Mouse (Mus musculus) kidney, embryonic 16.5 days (tissue): ENCODE data around the gene Zyx. TPM values are rescaled to one million over a fixed set of nuclear protein-coding genes. Genes with fewer than 3 reads are reported as not detected.
A peak's percentile ranks its signal among the peaks of the same experiment; 100 is the strongest.

Experiments
- ATAC-seq: fragments of 200-750 bp; cut with Nextera tagmentation; 2 replicates; pipeline ENCODE4 v1.8.0; 2017; ENCODE audit warnings: moderate TSS enrichment; ENCODE audit not compliant: low FRiP score, low TSS enrichment
- H3K27ac ChIP-seq: fragments of 300-500 bp; sonication (generic); 2 replicates; pipeline ENCODE4 v1.5.1; 2014; ENCODE audit warnings: low read length
- H3K27me3 ChIP-seq: fragments of 300-500 bp; sonication (generic); 2 replicates; pipeline ENCODE4 v1.6.1; 2014; ENCODE audit warnings: low read length, control low read depth, mixed read lengths; ENCODE audit not compliant: insufficient read depth
- H3K36me3 ChIP-seq: fragments of 300-500 bp; sonication (generic); 2 replicates; pipeline ENCODE4 v1.6.1; 2014; ENCODE audit warnings: low read length, control low read depth, mixed read lengths; ENCODE audit not compliant: insufficient read depth
- H3K4me1 ChIP-seq: fragments of 300-500 bp; sonication (generic); 2 replicates; pipeline ENCODE4 v1.6.1; 2014; ENCODE audit warnings: low read length, control low read depth, mixed read lengths; ENCODE audit not compliant: insufficient read depth
- H3K4me2 ChIP-seq: fragments of 300-500 bp; sonication (generic); replicated peaks from 2 replicates; pipeline ENCODE4 v1.6.1; 2014; ENCODE audit warnings: low read depth, low read length
- H3K4me3 ChIP-seq: fragments of 300-500 bp; sonication (generic); 2 replicates; pipeline ENCODE4 v1.5.1; 2014; ENCODE audit warnings: mild to moderate bottlenecking, low read length
- H3K9ac ChIP-seq: fragments of 300-500 bp; sonication (generic); replicated peaks from 2 replicates; pipeline ENCODE4 v1.6.1; 2014; ENCODE audit warnings: low read length
- H3K9me3 ChIP-seq: fragments of 300-500 bp; sonication (generic); 2 replicates; pipeline ENCODE4 v1.6.1; 2016; ENCODE audit warnings: low read length, control low read depth
- WGBS: fragments of 180-500 bp; shearing (Covaris S2); extraction: QIAGEN DNeasy Blood & Tissue Kit; methylation state at CpG from one replicate; pipeline ENCODE4 v1.1.7; 2014; 5-methylcytosine and 5-hydroxymethylcytosine counted together
- polyA plus RNA-seq: library from polyadenylated mRNA; unstranded; fragments of >200 nt; fragmentation: Nextera tagmentation; extraction: Ambion mirVana; gene quantifications from 2 replicates; pipeline ENCODE4 v1.2.1, GENCODE M21; 2015

The Zyx gene
- polyA plus RNA-seq, 1 experiment from 2014 or later, result 115 TPM

- H3K36me3 ChIP-seq, result peaks cover 21% of the 10 kb centered on the region
- H3K27ac ChIP-seq, result no peak overlapping the region
- no peaks in the 10 kb centered on the region for H3K27me3 ChIP-seq
- H3K4me1 ChIP-seq, result no peaks in the 10 kb centered on the region
- no peak overlapping the region for H3K9ac ChIP-seq
- no peaks in the 10 kb centered on the region for H3K9me3 ChIP-seq
- no peak overlapping the region for H3K4me2 ChIP-seq
- WGBS, result 85% methylated on average over 4 of the region's 4 CpGs
- ATAC-seq, result no peak
- H3K4me3 ChIP-seq, result no peak overlapping the region
Measured at GRCm38 (mm10) chr6:42364066-42364465, 14.6 kb downstream of the Zyx start.

GRCm38 (mm10) chr6:42364607-42365006, 15.2 kb downstream of the Zyx start:
- no peak for ATAC-seq
- Histone ChIP-seq H3K27ac (no peak overlapping the region), H3K4me1 (no peaks in the 10 kb centered on the region), H3K27me3 (no peaks in the 10 kb centered on the region), H3K4me3 (no peak overlapping the region), H3K9me3 (no peaks in the 10 kb centered on the region), H3K9ac (no peak overlapping the region), H3K4me2 (no peak overlapping the region), H3K36me3 (peaks cover 18% of the 10 kb centered on the region; the same call in 1 of the 2 replicates)
- 81% methylated on average over 15 of the region's 15 CpGs for WGBS

DNA sequence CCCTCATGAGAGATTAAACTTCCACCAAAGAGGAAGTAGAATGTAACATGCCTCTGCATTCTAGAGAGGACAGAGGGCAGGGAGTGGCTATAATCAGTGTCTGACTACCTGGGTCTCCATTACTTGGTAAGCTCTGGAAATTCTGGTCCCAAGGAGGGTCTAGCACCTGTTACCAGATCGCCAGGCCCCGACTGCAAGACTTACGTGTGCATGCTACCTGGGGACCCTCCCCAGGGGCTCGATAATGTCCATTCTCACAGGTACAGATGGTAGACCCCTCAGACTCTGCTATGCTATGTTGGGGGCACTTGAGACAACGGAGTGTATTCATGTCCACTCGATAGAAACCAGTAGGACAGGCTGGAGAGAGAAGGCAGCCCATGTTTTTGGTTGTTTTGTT, 15.8 kb downstream of the Zyx start:
- Histone ChIP-seq H3K4me1 (no peaks in the 10 kb centered on the region), H3K4me3 (no peak overlapping the region), H3K9ac (no peak overlapping the region), H3K27me3 (no peaks in the 10 kb centered on the region), H3K27ac (no peak overlapping the region), H3K36me3 (peaks cover 12% of the 10 kb centered on the region; the same call in 1 of the 2 replicates), H3K4me2 (no peak overlapping the region), H3K9me3 (no peaks in the 10 kb centered on the region)
- ATAC-seq, result no peak
- WGBS, result 85% methylated on average over 6 of the region's 6 CpGs

GRCm38 (mm10) chr6:42369870-42370269, 20.4 kb downstream of the Zyx start:
- H3K9ac ChIP-seq, result no peak overlapping the region
- no peak overlapping the region for H3K4me2 ChIP-seq
- no peak overlapping the region for H3K4me3 ChIP-seq
- no peak for ATAC-seq
- no peaks in the 10 kb centered on the region for H3K9me3 ChIP-seq
- no peak overlapping the region for H3K27ac ChIP-seq
- peaks cover 17% of the 10 kb centered on the region for H3K4me1 ChIP-seq
- WGBS, result 21% methylated on average over 3 of the region's 3 CpGs
- H3K27me3 ChIP-seq, result no peaks in the 10 kb centered on the region
- H3K36me3 ChIP-seq, result no peaks in the 10 kb centered on the region

DNA sequence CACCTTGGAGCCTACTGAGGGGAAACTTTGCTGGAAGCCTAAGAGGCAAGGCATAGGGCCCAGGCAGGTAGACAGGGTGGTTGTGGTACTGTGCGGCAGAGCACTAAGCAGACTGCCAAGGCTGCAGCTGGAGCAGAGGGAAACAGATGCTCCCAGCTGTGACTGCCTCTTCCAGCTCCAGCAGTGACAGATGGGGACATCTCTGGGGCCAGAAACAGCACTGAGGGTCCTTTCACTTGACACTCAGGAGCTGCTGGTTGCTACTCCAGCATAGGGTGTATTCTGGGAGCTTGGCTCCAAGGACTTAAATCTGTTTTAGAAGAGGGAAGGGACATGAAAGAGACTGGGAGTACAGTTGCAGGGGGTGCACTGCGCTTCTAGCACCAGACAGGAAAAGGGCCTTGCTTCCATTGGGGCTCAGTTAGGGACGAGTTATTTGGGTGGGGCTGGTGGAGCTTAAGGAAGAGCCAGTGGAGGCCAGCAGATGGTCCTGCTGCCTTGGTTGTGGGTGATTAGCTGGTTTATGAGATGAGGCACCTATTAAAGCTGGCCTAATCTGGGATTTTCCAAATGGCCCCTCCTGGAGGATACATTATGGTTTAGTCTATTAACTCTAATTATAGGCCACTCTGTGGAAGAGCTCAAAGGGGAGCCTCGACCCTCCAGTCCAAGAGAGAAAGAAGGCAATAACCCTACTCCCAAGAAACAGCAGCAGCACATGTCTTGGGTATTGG, 21.4 kb downstream of the Zyx start:
- ATAC-seq, result no peak
- no peak overlapping the region for H3K9ac ChIP-seq
- H3K4me1 ChIP-seq, result peaks cover 17% of the 10 kb centered on the region
- no peaks in the 10 kb centered on the region for H3K36me3 ChIP-seq
- H3K4me2 ChIP-seq, result no peak overlapping the region
- WGBS, result 58% methylated on average over 4 of the region's 4 CpGs
- no peak overlapping the region for H3K27ac ChIP-seq
- H3K27me3 ChIP-seq, result no peaks in the 10 kb centered on the region
- H3K4me3 ChIP-seq, result no peak overlapping the region
- H3K9me3 ChIP-seq, result no peaks in the 10 kb centered on the region

GRCm38 (mm10) chr6:42372001-42372400, 22.6 kb downstream of the Zyx start:
- Histone ChIP-seq H3K27me3 (no peaks in the 10 kb centered on the region), H3K4me2 (peak overlapping the region; percentile 77), H3K36me3 (no peaks in the 10 kb centered on the region), H3K9ac (no peak overlapping the region), H3K4me3 (peak overlapping the region; percentile 51; the same call in 1 of the 2 replicates), H3K27ac (no peak overlapping the region), H3K4me1 (peaks cover 21% of the 10 kb centered on the region), H3K9me3 (no peaks in the 10 kb centered on the region)
- peak; percentile 6 for ATAC-seq
- 10% methylated on average over 3 of the region's 3 CpGs for WGBS

GRCm38 (mm10) chr6:42372421-42372815, 23.0 kb downstream of the Zyx start:
- H3K4me1 ChIP-seq, result peaks cover 21% of the 10 kb centered on the region

DNA sequence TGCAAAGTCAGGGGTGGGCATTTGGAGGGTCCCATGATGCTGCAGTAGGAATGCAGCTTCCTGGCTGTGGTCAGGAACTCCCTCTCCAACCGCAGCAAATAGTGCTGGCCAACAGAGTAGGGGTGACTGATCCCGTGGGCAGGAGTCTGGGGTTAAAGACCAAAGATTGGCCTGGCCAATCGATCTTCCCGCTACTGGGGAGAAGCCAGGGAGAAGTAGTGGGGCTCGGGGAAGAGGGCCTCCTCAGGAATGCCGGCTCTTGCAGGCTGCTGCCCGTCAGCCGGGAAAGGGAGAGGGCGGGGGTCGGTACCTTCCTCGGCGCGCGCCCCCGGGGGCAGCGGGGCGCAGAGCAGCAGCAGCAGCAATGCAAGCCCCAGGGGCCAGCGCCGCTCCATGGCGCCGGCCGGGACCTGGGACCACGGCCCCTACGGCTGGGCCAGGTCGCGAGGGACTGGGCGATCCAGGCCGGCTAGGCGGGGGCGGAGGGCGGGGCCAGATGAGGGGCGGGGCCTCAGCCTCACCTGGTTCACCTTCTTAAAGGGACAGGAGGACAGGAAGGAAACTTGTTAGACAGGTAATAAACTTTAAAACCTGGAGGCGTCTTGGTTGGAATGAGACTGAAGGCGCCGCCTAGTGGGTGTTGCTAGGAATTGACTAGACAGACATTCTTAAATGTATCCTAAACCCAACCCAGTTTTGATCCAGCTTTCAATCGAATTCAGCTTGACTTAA, 23.6 kb downstream of the Zyx start, which contains the start of gene Epha1:
Gene Epha1, minus strand, starts transcription at position 453 of the 732 bp plus-strand sequence.
- peak; percentile 87 for ATAC-seq
- peak within 1 kb of the TSS; percentile 77 for H3K4me2 ChIP-seq
- under 1% methylated on average over 31 of the region's 36 CpGs for WGBS
- H3K36me3 ChIP-seq, result no peaks in the 10 kb centered on the region
- peak within 1 kb of the TSS; percentile 62 for H3K9ac ChIP-seq
- no peaks in the 10 kb centered on the region for H3K27me3 ChIP-seq
- peaks cover 21% of the 10 kb centered on the region for H3K4me1 ChIP-seq
- peak within 1 kb of the TSS; percentile 51 for H3K4me3 ChIP-seq
- H3K9me3 ChIP-seq, result no peaks in the 10 kb centered on the region
- H3K27ac ChIP-seq, result no peak within 1 kb of the TSS

More at GRCm38 (mm10) chr6:42372421-42372815, 23.0 kb downstream of the Zyx start:
- Histone ChIP-seq H3K9ac (peak overlapping the region; percentile 62), H3K4me2 (peak overlapping the region; percentile 77), H3K36me3 (no peaks in the 10 kb centered on the region), H3K9me3 (no peaks in the 10 kb centered on the region), H3K4me3 (peak overlapping the region; percentile 51), H3K27ac (no peak overlapping the region), H3K27me3 (no peaks in the 10 kb centered on the region)
- WGBS, result 17% methylated on average over 9 of the region's 9 CpGs
- ATAC-seq, result peak; percentile 39

DNA sequence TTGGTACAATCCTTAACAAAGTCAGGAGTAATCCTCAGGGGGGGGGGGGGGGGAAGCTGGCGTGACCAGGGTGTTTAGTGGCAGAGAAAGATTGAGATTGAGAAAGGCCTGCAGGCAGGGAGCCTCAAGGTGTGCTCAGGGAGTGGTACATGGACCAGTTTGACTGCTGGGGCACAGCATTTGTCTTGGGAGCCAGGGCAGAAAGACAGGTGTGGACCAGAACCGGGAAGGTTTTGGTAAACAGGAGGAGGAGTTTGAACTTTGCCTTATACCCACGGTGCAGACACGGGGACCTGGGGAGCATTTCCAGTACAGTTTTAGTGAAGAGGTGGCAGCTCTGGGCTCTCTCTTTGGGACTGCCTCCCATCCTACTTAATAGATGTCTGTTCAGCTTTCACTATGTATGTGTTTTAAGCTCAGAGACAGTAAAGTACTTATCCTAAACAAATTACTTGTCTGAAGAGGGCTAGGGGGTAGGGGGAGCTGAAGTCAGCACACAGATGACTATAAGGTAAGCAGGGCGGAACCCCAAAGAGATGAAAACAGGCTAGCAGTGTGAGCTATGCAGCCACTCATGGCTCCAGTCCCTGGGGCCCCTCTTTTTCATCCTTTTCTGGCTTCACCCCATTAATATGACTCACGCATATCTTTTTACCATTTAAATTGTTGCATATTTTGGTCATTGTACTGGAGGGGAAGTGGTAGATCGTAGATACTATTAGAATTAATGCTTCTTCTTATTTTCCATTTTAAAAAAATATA, 24.4 kb downstream of the Zyx start:
- no peak overlapping the region for H3K27ac ChIP-seq
- 42% methylated on average over 7 of the region's 7 CpGs for WGBS
- peaks cover 21% of the 10 kb centered on the region for H3K4me1 ChIP-seq
- no peak for ATAC-seq
- H3K36me3 ChIP-seq, result no peaks in the 10 kb centered on the region
- peak overlapping the region; percentile 51 for H3K4me3 ChIP-seq
- H3K9me3 ChIP-seq, result no peaks in the 10 kb centered on the region
- peak overlapping the region; percentile 62 for H3K9ac ChIP-seq
- H3K27me3 ChIP-seq, result no peaks in the 10 kb centered on the region
- H3K4me2 ChIP-seq, result peak overlapping the region; percentile 77
